Mouse (Mus musculus) heart, adult 8-10 months (tissue): ENCODE measurements around the gene Cep104. TPM values are rescaled to one million over a fixed set of nuclear protein-coding genes. Genes with fewer than 3 reads are reported as not detected.

Source experiments
- DNase-seq: peaks from one replicate; pipeline ENCODE4 v3.0.0; 2022; ENCODE audit warnings: low spot score
- total RNA-seq, 4 experiments: library from RNA; stranded (reverse); gene quantifications; 2 replicates each; pipeline ENCODE4 v1.2.4; 2022

Cep104 gene
- total RNA-seq, 4 experiments from 2014 or later: 29.4 to 34.6 (median 32.1) TPM

DNA sequence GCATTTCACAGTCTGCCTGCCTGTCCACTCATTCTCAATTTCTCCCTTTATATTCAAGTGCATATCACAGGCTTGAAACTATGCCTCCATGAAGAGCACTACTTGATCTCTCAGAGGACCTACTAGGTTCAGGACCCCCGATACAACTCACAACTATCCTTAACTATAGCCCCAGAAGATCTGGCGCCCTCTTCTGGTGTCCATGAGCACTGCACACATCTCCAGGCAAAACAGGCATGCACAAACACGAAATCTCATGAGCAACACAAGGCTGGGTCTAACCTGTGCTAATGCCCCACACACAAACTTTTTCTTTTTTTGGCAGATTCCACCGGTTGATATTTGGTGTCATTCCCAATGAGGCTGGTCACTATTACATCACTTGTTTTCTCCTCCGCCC lies 70.8 kb downstream of the Cep104 start:
- DNase-seq: no peak

DNA sequence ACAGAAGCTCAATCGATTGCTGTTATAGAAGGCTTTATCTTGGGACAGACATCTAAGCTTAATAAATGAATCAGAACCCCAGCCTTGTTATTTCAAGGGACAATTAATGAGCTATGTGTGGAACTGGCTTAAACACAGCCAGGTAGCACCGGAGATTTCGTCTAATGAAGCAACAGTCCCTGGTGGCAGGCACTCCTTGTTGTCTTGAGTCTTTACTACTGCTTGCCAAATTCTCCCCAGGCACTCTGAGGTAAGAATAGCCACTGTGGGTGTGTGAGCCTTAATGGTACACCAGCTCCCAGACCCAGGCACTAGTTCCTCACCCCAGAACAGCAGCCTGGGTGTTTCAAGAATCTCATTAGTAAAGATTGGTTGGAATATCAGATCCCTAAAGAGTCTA lies 76.4 kb downstream of the Cep104 start:
- DNase-seq: no peak

DNA sequence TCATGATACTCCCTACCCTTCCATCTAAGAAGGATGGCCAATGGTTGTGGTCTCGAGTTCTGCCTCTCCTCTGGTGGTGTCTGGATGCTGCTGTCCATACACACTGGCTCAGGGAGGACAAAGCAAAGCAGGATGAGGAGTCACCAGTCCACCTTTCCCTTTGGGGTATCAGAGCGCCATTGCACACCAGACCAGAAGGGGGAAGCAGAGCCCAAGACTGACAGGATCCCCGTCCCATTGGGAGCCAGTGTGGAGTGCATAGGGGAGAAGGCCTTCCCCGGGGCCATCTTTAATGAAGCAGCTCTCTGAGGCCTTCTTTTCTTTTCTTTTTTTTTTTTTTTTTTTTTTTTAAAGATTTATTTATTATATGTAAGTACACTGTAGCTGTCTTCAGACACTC lies 78.1 kb downstream of the Cep104 start:
- no peak for DNase-seq

DNA sequence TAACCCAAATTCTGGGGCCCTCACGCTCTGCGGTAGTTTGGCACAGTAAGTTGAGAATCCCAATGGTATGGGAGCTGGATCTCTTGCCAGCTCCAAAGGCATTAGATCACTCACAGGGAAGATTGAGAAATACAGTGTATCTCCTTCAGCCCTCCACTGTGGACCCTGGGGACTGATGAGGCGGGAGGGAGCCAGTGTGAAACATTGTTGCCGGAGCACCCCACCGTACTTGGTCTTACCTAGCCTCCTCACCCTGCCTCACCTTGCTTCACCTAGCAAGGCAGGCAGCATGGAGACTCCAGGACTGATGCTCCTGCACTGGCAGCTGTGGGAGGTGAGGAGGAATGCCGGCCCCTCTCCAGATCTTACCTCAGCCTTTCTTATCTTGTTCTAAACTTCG lies 80.5 kb downstream of the Cep104 start:
- DNase-seq: no peak

DNA sequence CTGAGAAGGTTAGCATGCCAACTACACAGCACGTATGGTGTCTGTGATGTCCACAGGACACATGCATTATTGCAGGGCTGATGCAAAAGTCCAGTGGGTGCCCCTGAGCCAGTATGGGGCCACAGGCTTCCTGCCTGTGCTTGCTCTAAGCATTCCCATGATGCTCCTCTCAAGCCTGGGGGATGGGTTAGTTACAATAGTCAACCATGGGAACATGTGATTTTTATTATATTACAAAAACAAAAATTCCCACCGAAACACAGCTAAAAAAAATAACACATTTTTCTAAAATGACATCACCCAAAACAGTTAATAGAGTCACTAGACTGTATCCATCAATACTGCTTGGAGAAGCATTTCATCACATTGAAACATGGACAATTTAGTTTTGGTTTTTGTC lies 81.1 kb downstream of the Cep104 start:
- DNase-seq: no peak

DNA sequence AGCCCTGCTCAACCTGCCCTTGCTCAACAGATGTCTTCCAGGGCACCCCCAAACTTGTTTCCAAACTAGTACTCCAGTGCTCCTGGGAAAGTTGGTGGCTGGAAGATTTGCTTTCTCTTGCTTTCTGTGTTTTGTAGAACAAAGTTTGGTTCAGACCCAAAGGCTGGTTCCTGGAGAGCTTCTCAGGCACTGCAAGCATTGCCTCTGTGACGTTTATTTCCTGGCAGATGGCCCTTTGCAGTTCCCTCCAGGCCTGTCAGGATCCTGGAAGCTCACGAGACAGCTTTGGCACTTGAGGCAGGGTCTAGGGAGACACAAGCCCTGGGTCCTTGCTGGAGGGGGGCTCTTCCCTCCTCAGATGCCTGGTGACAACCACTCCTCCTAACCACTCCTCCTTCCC lies 81.7 kb downstream of the Cep104 start:
- peak; percentile 9 for DNase-seq

DNA sequence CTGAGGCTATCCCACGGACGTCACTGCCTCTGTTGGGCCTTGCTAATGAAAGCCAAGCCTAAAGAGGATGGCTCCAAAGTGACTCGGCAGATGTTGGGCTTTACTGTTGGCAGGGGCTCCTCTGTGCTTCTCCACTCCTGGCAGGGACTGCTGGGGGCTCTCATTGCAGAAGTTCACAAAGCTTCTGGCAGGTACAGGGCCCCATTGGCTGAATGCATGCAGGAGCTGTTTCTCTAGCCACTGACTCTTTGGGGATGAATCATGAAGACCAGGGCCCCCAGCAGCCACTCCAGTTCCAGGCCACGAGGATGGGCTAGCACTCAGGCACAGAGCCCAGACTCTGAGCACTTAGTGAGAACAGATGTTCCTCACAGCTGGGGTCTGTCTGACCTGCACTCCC lies 82.7 kb downstream of the Cep104 start:
- no peak for DNase-seq

Other genes with a start within 250 kb of the Cep104 start
- 10 to 100 TPM; 13.1 to 19.2 (median 14.2) TPM for gene A430005L14Rik, start 18.0 kb upstream of the Cep104 start, total RNA-seq
- gene Dffb, start 68 bp upstream of the Cep104 start, total RNA-seq: 1 to 10 TPM; 1.1 to 5.3 (median 2.0) TPM
- 10 to 100 TPM; 30.6 to 37.7 (median 32.4) TPM for gene Lrrc47, start 36.5 kb downstream of the Cep104 start, total RNA-seq
- gene Smim1, start 51.0 kb downstream of the Cep104 start, total RNA-seq: 1 to 10 TPM; 4.5 to 9.7 (median 6.5) TPM
- gene Ccdc27, start 67.5 kb downstream of the Cep104 start, total RNA-seq: not detected
- not detected for gene Trp73, start 165.0 kb downstream of the Cep104 start, total RNA-seq
- gene Wrap73, start 167.2 kb downstream of the Cep104 start, total RNA-seq: 10 to 100 TPM; 11.9 to 14.6 (median 12.7) TPM
- 100 to 1,000 TPM; 125 to 142 (median 127) TPM for gene Tprgl, start 185.5 kb downstream of the Cep104 start, total RNA-seq
- 1 to 10 TPM; 6.6 to 9.5 (median 7.1) TPM for gene Megf6, start 195.5 kb downstream of the Cep104 start, total RNA-seq